Mouse (Mus musculus): ENCODE results near the gene Scaf1. TPM values are rescaled to one million over a fixed set of nuclear protein-coding genes. Genes with fewer than 3 reads are reported as not detected.

The Scaf1 gene
- polyA plus RNA-seq, 1 experiment, result 32.3 TPM

DNA sequence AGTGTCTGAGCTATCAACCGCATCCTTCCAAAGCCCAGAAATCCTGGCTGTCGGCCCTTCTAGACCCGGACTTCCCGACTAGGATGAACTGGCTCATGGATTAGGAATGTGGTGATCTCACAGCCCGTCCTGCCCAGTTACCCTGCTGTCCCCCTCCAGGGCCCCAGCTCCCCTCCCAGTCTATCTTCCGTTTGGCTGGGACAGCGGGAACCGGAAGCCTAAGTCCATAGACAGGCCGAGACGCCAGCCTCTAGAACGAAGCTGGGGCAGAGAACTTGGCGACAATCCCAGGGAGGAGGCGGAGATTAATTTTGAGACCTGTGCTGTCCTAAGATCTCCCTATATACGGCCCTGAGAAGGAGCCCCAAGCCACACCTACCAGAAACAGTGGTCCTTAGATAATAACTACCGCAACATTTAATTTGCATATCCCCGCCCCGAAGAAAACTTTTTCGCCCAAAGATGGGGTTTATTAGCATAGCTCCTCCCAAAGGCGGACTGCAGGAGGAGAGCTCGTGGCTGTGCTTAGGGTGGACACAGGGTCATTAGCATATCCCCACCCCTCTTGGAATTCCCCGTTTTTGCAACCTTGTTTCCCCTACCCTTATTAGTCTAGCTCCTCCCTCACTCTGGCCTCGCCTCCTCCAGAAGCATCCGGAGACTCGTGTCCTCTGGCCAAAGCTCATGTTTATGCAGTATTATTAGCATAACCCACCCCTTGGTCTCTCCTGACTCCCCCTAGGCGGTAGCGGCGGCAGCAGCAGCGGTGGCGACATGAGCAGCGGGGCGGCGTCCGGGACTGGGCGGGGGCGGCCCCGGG lies 1.3 kb upstream of the Scaf1 start, which contains the start of gene Rras:
TSS of gene Rras (plus strand) at position 720 of the 820 bp plus-strand sequence.
- DNase-seq (ENCODE audit: low read depth, low spot score), result peak; percentile 99
- WGBS, result under 1% methylated on average over 36 of the region's 36 CpGs

DNA sequence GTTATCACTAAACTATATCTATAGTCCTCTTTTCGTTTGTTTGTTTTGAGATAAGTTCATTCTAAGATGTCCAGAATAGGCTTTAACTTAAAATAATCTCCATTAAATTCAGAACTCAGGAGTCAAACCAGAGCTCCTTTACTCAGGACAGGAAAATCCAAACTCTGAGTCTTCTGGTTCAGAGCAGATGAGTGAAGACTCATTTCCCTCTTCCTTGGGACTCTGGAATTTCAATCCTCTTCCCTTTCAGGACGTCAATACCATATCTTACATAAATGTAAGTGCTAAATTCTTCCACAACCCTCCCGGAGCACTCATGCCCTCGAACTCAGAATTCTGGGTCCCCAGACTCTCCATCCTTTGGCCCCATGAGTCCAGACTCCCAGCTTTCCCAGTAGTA lies 598 bp upstream of the Scaf1 start:
- WGBS, result under 1% methylated on average over 4 of the region's 4 CpGs
- DNase-seq (ENCODE audit: low read depth, low spot score), result no peak

DNA sequence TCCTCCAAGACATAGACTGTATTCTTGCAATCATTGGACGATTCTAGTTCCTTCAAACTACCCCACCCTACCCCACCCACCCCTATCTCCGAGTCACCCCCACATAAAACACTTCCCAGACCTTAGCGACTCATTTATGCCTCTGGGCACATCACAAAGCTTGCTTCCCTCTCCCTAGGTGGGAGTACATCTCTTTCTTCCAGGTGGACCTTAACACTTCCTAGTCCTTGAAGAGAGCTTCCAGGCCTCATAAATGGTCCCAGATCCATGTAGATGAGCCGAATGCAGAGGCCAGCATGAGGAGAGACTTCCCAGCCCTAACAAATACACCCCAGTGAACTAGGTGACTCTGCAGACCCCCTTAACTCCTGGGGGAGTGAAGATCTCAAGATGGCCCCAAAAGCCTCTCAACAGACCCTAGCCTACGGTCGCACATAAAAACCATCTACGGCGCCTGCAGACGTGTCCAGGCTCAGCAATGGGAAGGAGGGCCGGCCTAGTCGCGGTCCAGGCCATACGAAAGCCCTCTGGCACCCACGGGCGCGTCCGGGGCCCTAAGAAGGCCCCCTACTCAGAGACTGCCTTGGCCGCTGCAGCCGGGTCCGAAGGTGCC lies 713 bp downstream of the Scaf1 start:
- under 1% methylated on average over 20 of the region's 20 CpGs for WGBS

DNA sequence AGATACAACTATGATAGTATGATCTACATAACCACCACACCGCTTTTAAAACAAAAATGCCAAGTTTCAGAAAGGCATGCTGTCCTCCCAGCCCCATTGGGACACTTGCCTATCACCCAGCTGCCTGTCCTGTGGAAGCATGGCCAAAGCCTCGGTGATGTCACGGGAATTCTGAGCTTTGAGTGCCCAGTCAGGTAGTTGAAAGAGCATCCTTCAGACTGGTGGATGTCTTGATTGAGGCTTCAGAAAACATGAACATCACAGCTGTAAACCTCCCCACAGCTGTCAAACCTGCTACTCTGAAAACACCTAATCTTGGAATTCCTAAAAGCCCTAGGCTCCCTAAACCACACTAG lies 2.1 kb downstream of the Scaf1 start:
- DNase-seq (ENCODE audit: low read depth, low spot score), result no peak
- 88% methylated on average over 3 of the region's 3 CpGs for WGBS

More for the DNA sequence above, 713 bp downstream of the Scaf1 start:
- no peak for DNase-seq (ENCODE audit: low read depth, low spot score)

DNA sequence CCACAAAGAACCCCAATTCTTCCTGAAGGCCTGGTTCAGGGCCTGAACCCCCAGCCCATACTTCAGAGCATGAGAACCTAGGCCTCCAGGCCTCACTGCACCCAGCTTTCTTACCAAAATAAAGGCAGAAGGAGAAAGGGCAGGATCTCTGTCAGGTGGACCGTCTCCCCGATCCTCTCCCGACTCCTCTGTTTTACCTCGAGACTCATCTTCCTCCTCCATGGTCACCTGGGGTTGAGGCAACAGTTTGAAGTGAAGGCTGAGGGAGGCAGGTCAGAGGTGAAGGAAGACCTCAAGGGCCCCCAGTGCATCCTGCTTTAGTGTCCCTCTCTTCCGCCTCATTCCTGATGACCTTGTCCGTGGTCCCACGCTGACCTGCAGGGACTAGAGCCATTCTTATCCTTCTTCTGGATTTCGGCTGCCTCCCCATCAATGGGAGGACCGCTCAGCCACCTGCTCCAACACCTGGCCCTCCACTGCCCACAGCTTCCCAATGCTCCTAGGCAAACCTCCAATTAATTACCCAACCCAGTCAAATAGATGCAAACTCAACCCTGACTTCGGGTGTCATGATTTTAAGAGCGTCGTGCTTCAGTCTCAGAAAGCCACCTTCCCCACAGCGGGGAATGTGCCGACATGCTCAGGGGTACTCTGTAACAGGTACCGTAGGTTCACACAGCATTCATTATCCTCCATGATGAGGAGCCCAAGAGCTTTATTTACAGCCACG lies 2.6 kb downstream of the Scaf1 start:
- WGBS, result 93% methylated on average over 16 of the region's 16 CpGs
- DNase-seq (ENCODE audit: low read depth, low spot score), result no peak

DNA sequence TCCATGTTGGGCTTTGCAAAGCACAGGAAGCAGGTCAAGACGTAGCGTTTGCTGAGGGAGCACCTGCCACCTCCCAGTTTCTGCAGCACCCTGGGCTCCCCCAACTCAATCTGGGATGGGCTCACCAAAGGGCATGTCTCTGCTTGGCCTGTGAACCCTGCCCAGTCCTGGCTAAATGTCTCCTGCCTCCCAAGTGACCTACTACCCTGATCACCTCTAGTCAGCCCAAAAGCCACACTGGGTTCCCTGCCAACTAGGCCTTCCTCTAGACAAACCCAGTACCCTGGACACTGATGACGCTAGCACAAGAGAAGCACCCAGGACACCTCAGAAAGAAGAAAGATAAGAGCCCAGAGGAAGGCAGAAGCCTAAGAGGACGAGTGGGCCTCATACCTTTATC lies 3.3 kb downstream of the Scaf1 start:
- no peak for DNase-seq (ENCODE audit: low read depth, low spot score)
- 89% methylated on average over 4 of the region's 4 CpGs for WGBS

DNA sequence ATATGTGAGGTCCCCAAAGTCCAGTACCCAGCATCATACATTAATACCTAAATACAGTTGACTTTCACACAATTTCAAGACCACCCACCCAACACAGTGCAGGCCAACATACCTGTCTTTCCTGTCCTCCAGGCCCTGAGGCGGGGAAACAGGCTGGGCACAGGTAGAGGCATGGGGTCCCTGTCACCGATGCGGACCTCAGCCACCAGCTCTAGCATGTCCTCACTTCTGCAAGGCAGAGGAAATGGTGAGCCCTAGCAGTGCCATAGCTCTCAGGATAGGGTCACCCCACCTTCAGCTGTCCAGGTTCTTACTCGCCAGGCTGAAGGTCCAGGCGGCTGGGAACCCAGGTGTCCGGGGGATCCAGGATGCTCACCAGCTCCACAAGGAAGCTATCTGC lies 4.2 kb downstream of the Scaf1 start:
- whole genome bisulfite sequencing, result 98% methylated on average over 6 of the region's 6 CpGs
- DNase-seq (ENCODE audit: low read depth, low spot score), result no peak

DNA sequence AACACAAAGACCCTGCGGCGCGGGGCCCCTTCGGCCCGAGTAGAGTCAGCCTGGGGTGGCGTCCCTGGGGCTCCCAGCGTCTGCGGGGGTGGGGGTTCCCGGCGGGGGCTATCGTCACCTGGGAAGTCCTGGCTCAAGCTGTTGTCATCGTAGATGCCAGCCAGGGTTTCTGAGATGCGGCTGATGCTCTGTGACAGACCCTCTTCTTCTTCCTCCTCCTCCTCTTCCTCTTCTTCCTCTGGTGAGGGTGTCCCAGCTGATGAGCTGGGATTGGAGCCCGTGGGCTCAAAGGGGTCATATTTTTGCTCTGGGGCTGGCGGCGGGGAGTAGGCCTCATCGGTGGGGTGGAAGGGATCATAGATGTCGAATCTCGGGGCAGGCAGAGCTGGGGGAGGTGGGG lies 7.8 kb downstream of the Scaf1 start:
- WGBS, result 96% methylated on average over 19 of the region's 19 CpGs
- DNase-seq (ENCODE audit: low read depth, low spot score), result no peak

DNA sequence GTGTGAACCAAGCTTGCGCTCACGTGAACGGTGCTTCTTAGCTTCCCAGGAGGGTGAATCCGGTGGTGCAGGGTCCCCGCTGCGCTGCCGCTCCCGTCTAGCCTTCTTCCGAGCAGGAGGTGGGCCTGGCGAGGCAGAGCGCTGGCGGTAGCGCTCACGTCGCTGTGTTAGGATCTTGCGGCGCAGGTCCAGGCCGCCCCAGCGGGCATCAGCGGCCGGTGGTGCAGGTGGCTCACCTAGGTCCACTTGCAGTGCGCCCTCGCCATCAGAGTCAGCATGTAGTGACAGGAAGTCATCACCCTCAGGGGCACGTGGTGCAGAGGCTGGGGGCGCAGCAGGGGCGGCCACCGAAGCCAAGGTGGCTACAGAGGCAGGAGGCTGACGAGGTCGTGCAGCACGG lies 8.3 kb downstream of the Scaf1 start:
- no peak for DNase-seq (ENCODE audit: low read depth, low spot score)
- 96% methylated on average over 30 of the region's 30 CpGs for WGBS

DNA sequence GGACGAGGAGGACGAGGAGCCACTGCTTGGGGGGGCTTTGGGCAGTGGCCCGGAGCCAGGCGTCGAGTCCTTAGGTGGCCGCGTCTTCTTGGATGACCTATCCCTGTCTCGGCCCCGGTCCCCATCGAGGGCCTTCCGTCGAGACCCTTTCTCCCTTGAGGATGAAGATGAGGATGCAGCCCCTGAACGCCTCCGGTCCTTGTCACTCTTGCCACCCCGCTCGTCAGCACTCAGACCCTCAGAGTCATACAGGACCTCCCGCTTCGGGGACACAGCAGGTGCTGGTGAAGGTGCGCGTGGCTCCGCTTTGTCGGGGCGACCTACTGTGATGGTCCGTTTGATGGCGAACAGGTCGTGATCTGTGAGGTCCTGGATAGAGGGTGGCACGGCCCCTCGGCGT lies 9.0 kb downstream of the Scaf1 start:
- DNase-seq (ENCODE audit: low read depth, low spot score), result no peak
- 95% methylated on average over 29 of the region's 29 CpGs for WGBS

DNA sequence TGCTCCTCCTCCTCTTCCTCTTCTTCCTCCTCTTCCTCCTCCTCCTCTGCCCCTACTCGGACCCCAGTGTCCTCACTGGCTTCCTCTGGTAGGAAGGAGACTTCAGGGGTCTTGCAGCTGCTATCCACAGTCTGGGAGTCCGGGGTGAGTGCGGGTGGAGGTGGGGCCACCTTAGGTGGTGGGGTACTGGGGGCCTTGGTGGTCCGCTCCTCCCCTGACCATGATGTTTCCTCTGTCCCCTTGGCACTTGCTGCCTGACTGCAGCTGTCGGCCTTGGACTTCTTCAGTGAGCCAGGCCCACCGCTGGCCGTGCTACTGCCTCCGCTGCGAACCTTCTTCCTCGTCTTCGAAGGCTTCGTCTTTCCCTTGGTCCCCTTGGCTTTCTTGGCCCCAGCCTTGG lies 9.7 kb downstream of the Scaf1 start:
- WGBS, result 90% methylated on average over 12 of the region's 12 CpGs

DNA sequence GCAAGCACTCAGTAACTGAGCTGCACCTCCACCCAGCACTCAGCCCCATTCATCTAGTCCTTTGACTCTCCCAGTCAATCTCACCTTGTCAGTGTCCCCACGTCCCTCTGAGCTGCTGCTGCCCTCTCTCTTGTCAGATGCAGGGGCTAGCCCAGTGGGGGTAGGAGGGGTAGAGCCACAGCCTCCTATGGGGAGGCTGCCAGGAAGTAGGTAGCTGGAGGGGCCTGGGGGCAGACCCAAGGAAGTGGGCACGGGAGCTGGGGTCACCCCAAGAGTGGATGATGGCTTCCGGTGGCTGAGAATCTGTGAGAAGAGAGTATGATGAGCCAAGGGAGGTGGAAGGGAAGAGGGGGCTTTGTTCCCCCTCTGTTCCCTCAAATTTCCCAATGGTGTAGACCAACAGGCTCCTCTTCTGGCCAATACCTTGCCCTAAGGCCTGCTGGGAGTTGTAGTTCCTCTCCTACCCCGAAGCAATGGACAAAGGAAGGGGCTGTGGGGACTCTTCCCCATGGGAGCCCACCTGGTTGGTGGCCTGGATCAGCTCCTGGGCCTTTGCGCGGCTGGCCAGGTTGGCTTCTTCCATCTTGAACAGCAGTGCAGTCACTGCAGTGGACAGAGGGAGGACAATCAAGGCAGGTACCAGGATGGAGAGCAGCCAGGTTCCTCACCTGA lies 10.7 kb downstream of the Scaf1 start:
- 89% methylated on average over 6 of the region's 6 CpGs for WGBS
- DNase-seq (ENCODE audit: low read depth, low spot score), result no peak

More for the DNA sequence above, 9.7 kb downstream of the Scaf1 start:
- DNase-seq (ENCODE audit: low read depth, low spot score), result no peak

DNA sequence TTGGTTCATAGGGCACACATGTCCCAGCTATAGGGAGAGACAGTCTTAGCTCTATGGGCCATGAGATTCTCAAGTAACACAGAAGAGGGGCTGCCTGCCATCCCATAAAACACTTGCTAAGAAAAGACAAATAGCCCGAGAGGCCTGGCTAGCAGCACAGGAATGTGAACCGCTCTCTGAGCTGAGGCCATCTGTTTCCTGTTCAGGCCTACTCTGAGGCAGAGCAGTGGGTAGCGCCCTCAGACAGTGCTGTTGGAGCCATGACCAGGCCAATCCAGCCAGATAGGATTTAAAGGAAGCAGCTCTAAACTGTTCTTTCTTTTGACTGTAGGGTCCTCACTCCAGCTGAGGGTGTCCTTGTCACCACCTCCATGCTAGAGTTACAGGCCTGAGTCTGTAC lies 11.6 kb downstream of the Scaf1 start:
- no peak for DNase-seq (ENCODE audit: low read depth, low spot score)
- 56% methylated on average over 3 of the region's 3 CpGs for WGBS

DNA sequence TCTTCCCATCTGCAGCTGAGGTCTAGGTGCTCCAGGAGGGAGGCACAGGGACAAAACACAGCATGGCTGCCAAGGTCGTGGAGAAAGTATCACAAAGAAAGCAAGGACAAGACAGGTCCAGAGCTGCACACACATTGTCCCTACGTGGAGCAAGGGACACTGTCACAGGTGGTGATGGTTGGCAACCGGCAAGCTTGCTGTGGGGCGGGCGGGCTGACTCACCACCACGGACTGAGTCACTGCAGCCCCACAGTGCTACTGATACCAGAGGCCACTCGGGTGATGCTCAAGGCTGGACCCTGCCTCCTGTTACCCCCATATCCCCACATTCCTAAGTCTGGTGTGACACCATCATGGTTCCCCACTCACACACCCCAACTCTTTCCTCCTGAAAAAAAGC lies 13.7 kb downstream of the Scaf1 start:
- DNase-seq (ENCODE audit: low read depth, low spot score), result no peak
- 69% methylated on average over 7 of the region's 7 CpGs for WGBS

DNA sequence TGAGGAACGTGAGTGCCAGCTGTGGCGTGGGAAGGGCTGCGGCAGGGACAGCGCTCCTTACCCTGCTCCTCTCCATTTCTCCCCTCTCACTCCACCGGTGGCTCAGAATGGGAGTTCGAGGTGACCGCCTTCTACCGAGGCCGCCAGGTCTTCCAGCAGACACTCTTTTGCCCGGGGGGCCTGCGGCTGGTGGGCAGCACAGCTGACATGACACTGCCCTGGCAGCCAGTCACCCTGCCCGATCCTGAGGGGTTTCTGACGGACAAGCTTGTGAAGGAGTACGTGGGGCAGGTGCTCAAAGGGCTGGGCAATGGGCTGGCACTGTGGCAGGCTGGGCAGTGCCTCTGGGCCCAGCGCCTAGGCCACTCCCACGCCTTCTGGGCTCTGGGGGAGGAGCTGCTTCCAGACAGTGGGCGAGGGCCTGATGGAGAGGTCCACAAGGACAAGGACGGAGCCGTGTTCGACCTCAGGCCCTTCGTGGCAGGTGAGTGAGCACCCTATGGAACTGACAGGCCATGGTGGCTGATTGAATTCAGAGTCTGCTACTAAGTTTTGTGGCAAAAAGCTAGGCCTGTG lies 15.5 kb downstream of the Scaf1 start:
- DNase-seq (ENCODE audit: low read depth, low spot score), result no peak

DNA sequence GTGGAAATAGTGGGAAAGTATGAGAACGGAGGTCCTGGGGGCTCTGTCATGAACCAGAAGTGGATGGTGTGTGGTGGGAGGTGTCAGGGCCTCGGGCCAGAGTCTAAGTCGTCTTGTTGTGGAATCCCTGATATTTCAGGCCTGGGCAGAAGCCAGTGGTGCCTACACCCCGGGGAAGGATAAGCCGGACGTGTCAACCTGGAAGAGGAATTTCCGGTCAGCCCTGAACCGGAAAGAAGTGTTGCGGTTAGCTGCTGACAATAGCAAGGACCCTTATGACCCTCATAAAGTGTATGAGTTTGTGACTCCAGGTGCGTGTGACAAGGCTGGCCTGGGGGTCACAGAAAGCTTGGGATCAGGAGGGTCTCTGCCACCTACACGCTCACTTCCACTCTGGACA lies 16.4 kb downstream of the Scaf1 start:
- WGBS, result 63% methylated on average over 11 of the region's 11 CpGs
- no peak for DNase-seq (ENCODE audit: low read depth, low spot score)

More for the DNA sequence above, 15.5 kb downstream of the Scaf1 start:
- WGBS, result 63% methylated on average over 21 of the region's 21 CpGs

DNA sequence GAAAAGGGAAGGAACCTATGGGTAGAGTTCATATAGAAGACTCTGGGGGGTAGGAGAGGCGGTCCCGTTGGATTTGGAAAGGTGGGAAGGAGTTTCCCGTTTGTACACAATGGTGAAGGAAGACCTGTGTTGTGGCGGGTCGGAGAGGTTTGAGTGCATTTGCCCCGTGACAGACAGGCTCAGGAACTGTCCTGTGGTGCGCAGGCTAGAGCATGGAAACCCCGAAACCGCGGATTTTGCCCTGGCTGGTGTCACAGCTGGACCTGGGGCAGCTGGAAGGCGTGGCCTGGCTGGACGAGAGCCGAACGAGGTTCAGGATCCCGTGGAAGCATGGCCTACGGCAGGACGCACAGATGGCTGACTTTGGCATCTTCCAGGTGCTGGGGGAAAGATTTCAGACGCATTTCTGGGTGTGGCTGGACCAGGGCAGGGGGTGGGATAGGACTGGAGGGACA lies 17.6 kb downstream of the Scaf1 start, which contains the start of gene Bcl2l12:
TSS of gene Bcl2l12 (minus strand) at position 212 of the 455 bp plus-strand sequence.
- DNase-seq (ENCODE audit: low read depth, low spot score), result no peak
- under 1% methylated on average over 18 of the region's 18 CpGs for WGBS

DNA sequence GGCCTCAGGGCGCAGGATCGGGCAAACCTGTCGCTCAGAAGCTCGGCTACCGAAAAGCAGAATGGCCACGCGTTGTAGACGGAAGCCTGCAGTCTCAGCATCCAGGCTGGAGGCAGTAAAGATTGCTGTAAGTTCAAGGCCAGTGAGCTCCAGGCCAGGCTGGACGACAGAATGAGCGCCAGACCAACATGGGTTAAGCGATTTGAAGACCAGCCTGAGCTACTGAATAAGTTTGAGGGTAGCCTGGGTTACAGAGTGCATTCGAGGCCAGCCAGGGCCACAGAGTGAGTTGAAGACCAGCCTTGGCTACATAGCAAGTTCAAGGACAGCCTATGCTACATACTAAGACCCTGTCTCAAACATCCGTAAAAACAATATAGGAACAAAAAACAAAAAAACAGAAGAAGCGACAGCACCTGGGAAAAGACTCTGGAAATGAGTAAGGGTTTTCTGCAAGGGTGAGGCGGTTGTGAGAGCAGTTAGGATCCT lies 18.2 kb downstream of the Scaf1 start:
- WGBS, result under 1% methylated on average over 15 of the region's 15 CpGs
- DNase-seq (ENCODE audit: low read depth, low spot score), result no peak

DNA sequence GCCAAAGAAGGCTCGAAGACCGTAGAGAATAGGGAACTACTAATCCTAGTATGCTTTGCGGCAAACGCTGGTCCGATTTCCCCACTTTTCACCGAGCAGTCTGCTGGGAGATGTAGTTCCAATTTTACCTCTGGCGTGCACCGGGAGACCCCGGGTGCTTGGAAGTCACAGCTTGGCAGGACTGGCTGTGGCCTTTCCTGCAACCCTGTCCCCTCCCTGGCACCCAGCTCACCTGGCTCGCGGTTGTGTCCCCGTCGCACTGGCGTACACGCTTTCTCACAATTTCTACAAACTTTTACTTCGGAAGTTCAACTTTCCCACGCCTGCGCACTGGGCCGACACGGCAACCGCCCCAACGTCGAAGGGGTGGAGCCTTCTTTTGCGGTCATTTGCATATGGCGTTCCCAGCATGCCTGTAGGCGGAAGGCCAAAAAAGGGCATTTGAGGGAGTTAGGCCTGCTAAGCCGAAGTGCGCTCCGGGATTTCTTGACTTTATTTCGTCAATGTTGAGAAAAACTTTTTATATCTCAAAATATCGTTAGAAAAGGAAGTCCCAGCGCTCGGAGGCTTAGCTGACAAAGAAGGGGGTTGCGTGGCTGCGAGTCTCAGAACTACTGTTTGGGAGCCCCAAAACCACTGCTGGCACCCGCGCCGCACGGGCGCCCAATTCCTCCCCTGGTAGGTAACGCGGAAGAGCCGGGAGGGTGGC lies 18.8 kb downstream of the Scaf1 start, which contains the start of gene Irf3:
TSS of gene Irf3 (plus strand) at position 418 of the 709 bp plus-strand sequence.
- under 1% methylated on average over 43 of the region's 43 CpGs for WGBS
- peak; percentile 94 for DNase-seq (ENCODE audit: low read depth, low spot score)
